In genomic region chr13:9057277-9057676, GRCm38 (mm10) we compare ENCODE assay signal across 24 mouse cellular contexts. TPM values are rescaled to one million over a fixed set of nuclear protein-coding genes. Genes with fewer than 3 reads are reported as not detected.
DNase-seq lines count a peak whose midpoint lies in the region; ATAC-seq and TF ChIP-seq lines count a peak whose summit lies in the region.
"Had no signal": no experiment of that assay in that cellular context is flagged by ENCODE, and none has a peak within 500 bp of the region (broad histone marks: within the 10 kb centered on the region; RNA-seq: fewer than 3 reads in every experiment).

No protein-coding gene starts in this region.

- H3K9me3 ChIP-seq in stomach, embryonic 15.5 days, result no peaks in the 10 kb centered on the region
- H3K9me3 ChIP-seq in stomach, postnatal 0 days (ENCODE audit: control insufficient read depth, low read length), result no peaks in the 10 kb centered on the region
- no peaks in the 10 kb centered on the region for H3K9me3 ChIP-seq in liver, embryonic 15.5 days (replicated peaks)
- H3K9me3 ChIP-seq: embryonic facial prominence, embryonic 15.5 days; forebrain, embryonic 10.5 days; G1E; heart, embryonic 13.5 days had no signal

- H3K27me3 ChIP-seq in stomach, embryonic 15.5 days (replicated peaks), result no peaks in the 10 kb centered on the region
- no peaks in the 10 kb centered on the region for H3K27me3 ChIP-seq in stomach, postnatal 0 days (ENCODE audit: control insufficient read depth, insufficient read depth, low read length)
- H3K27me3 ChIP-seq in liver, embryonic 15.5 days, result no peaks in the 10 kb centered on the region
- H3K27me3 ChIP-seq: embryonic facial prominence, embryonic 15.5 days; heart, embryonic 13.5 days had no signal

- H3K27ac ChIP-seq in stomach, embryonic 15.5 days, result no peak overlapping the region
- no peak overlapping the region for H3K27ac ChIP-seq in stomach, postnatal 0 days (replicated peaks)
- peak overlapping the region; percentile 58 for H3K27ac ChIP-seq in liver, embryonic 15.5 days (replicated peaks)
- H3K27ac ChIP-seq: embryonic facial prominence, embryonic 15.5 days; forebrain, embryonic 10.5 days; gastrocnemius, adult 2 months; heart, embryonic 13.5 days had no signal

- H3K36me3 ChIP-seq in stomach, embryonic 15.5 days, result no peaks in the 10 kb centered on the region
- no peaks in the 10 kb centered on the region for H3K36me3 ChIP-seq in stomach, postnatal 0 days (ENCODE audit: control insufficient read depth, insufficient read depth, low read length)
- H3K36me3 ChIP-seq in liver, embryonic 15.5 days (replicated peaks), result no peaks in the 10 kb centered on the region
- H3K36me3 ChIP-seq: embryonic facial prominence, embryonic 15.5 days; forebrain, embryonic 10.5 days; G1E; heart, embryonic 13.5 days had no signal

- DNase-seq in kidney, adult 18-20 months, result peak; percentile 16
- no peak for DNase-seq in kidney, postnatal 25 days
- DNase-seq in stomach, postnatal 0 days (ENCODE audit: low spot score), result no peak
- peak; percentile 6 for DNase-seq in yolk sac, embryonic 10.5 days (ENCODE audit: low spot score)
- no peak for DNase-seq in lung, adult 18-20 months
- no peak for DNase-seq in gastrocnemius, adult 8-10 months (ENCODE audit: low spot score in 2 of 2)
- DNase-seq: adrenal gland, postnatal 10 days; B cell, adult 2 months; cerebellum, adult 2 months; cerebellum, postnatal 14 days; embryo, embryonic 11 days; gastrocnemius, adult 2 months; gastrocnemius, postnatal 36 days; heart, adult 11 months; heart, postnatal 36 days had no signal

- no peak for TF ChIP-seq CTCF in stomach, postnatal 0 days (IDR thresholded peaks at IDR 0.05; ENCODE audit: low read depth)

- H3K4me2 ChIP-seq in stomach, embryonic 15.5 days, result no peak overlapping the region
- H3K4me2 ChIP-seq in stomach, postnatal 0 days (replicated peaks; ENCODE audit: low read depth), result no peak overlapping the region
- no peak overlapping the region for H3K4me2 ChIP-seq in liver, embryonic 15.5 days
- H3K4me2 ChIP-seq: embryonic facial prominence, embryonic 15.5 days; heart, embryonic 13.5 days had no signal

- no peaks in the 10 kb centered on the region for H3K4me1 ChIP-seq in stomach, embryonic 15.5 days
- H3K4me1 ChIP-seq in stomach, postnatal 0 days (replicated peaks; ENCODE audit: control insufficient read depth, insufficient read depth), result no peaks in the 10 kb centered on the region
- peaks cover 7% of the 10 kb centered on the region for H3K4me1 ChIP-seq in liver, embryonic 15.5 days (replicated peaks)
- H3K4me1 ChIP-seq: embryonic facial prominence, embryonic 15.5 days; forebrain, embryonic 10.5 days had no signal

- ATAC-seq in stomach, embryonic 15.5 days (ENCODE audit: insufficient read depth, low FRiP score, low read depth), result 0 out of 2 replicates have a peak, but pooled peaks have one; percentile 14
- no peak for ATAC-seq in stomach, postnatal 0 days (ENCODE audit: low FRiP score, low TSS enrichment)
- ATAC-seq in liver, embryonic 15.5 days (ENCODE audit: insufficient read depth), result peak; percentile 75
- ATAC-seq: CD4-positive, CD25-positive, alpha-beta regulatory T cell, adult 4 months; forebrain, embryonic 14.5 days had no signal

- H3K4me3 ChIP-seq in stomach, embryonic 15.5 days (replicated peaks), result no peak overlapping the region
- no peak overlapping the region for H3K4me3 ChIP-seq in stomach, postnatal 0 days (ENCODE audit: low read depth, low read length)
- no peak overlapping the region for H3K4me3 ChIP-seq in liver, embryonic 15.5 days (replicated peaks)
- H3K4me3 ChIP-seq: embryonic facial prominence, embryonic 15.5 days; erythroblast, embryonic 14.5 days; forebrain, embryonic 10.5 days; gastrocnemius, adult 2 months; heart, embryonic 13.5 days had no signal

- no peak for TF ChIP-seq EP300 in stomach, postnatal 0 days (optimal IDR thresholded peaks at IDR 0.05)

- 38% methylated on average over 1 of the region's 1 CpGs for WGBS in stomach, embryonic 15.5 days
- WGBS in stomach, postnatal 0 days, result 48% methylated on average over 1 of the region's 1 CpGs
- WGBS in liver, embryonic 15.5 days (ENCODE audit: insufficient replicate concordance), result 64% methylated on average over 1 of the region's 1 CpGs

- H3K9ac ChIP-seq in stomach, embryonic 15.5 days, result no peak overlapping the region
- H3K9ac ChIP-seq in stomach, postnatal 0 days (ENCODE audit: low read length), result no peak overlapping the region
- H3K9ac ChIP-seq in liver, embryonic 15.5 days, result no peak overlapping the region
- H3K9ac ChIP-seq: embryonic facial prominence, embryonic 15.5 days; heart, embryonic 13.5 days had no signal

RNA-seq across cellular contexts. Expression of gene Larp4b, which starts 36.4 kb away (rescaled TPM):
- polyA plus RNA-seq in stomach, embryonic 15.5 days (2015; fragmentation: Nextera tagmentation; extraction: Ambion mirVana), result 37.6 and 37.8 TPM in 2 replicates
- 28.4 and 29.0 TPM in 2 replicates for polyA plus RNA-seq in stomach, postnatal 0 days (2015; fragmentation: Nextera tagmentation; extraction: Ambion mirVana)
- polyA plus RNA-seq in liver, embryonic 15.5 days (2015; fragmentation: Nextera tagmentation; extraction: Ambion mirVana), result 22.2 and 24.1 TPM in 2 replicates
- total RNA-seq in gastrocnemius, adult 8-10 months (2022), result 10 to 100 TPM; 61.6 to 73.6 (median 64.8) TPM

Comparison
In these comparisons a context has a peak if more than half of its experiments do, and no peak if none do; other contexts are left out.
1. DNase-seq: peak in kidney, adult 18-20 months (single experiment) and yolk sac, embryonic 10.5 days (single experiment); none in kidney, postnatal 25 days (0 of 2), stomach, postnatal 0 days (single experiment), lung, adult 18-20 months (0 of 2) and gastrocnemius, adult 8-10 months (0 of 2).